Mouse (Mus musculus): ENCODE measurements around the gene H1fx.

DNA sequence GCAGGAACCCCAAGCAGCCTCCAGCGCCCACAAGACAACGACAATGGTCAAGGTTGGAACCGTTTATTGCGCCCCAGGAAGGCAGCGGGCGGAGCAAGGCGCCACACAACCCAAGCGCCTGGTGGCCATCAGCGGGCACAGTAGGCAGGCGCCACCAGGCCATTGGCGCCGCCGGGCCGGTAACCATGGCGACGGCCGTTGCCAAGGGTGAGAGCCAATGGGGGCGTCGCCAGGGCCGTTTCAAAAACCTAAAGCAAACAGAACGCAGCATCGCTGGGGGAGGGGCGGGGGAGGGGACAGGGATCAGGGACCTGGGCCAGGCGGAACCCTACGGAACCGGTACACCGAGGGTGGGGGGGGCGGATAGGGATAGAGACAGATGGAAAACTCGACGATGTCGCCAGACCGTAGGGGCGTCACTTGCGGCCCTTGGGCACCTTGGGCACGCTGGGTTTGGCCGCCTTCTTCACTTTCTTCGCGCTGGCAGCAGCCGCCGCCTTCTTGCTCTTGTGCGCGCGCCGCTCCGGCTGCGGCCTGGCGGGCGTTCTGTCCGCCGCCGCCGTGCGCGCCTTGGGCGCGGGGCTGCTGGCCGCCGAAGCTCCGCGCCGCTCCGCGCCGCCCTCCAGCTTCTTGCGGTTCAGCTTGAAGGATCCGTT, 935 bp downstream of the H1fx start:
- TF ChIP-seq CTCF (IDR thresholded peaks at IDR 0.05; ENCODE audit: low read depth) (peak; percentile 25; the same call in 1 of the 2 replicates), EP300 (IDR thresholded peaks at IDR 0.05; ENCODE audit: low read depth) (no peak)
